Mouse (Mus musculus) frontal cortex, postnatal 36 days (tissue): Measurements from ENCODE around the gene Extl1.

ENCODE experiments used
- DNase-seq, 2 experiments: peaks; one replicate each; pipeline ENCODE4 v3.0.0; 2022; ENCODE audit warnings: low spot score in 2 of 2

Gene Extl1

GRCm38 (mm10) chr4:134314081-134314655, 69.5 kb downstream of the Extl1 start:
- DNase-seq, result no peak

- DNase-seq, result no peak
Measured at GRCm38 (mm10) chr4:134312901-134313300, 70.7 kb downstream of the Extl1 start.

GRCm38 (mm10) chr4:134312341-134312740, 71.3 kb downstream of the Extl1 start:
- no peak for DNase-seq

GRCm38 (mm10) chr4:134311784-134312183, 71.9 kb downstream of the Extl1 start:
- DNase-seq, result no peak

DNA sequence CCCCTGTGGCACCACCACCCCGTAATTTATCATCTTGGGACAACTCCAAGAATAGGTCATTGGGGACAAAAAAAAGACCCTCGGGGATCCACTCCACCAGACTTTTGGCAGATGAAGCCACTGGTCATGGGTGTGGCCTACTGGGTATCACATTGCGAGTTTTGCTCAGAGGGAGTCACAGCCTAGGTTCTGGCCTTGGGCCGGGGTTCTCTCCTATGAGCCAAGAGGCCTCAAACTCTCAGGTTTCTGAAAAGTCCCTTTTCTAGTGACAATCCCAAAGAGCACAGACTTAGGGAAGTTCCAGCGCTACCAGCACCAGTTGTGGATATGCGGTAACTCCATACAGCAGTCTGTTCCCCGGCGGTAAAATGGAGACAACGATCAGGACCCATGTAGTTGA, 73.0 kb downstream of the Extl1 start:
- DNase-seq, result no peak

DNA sequence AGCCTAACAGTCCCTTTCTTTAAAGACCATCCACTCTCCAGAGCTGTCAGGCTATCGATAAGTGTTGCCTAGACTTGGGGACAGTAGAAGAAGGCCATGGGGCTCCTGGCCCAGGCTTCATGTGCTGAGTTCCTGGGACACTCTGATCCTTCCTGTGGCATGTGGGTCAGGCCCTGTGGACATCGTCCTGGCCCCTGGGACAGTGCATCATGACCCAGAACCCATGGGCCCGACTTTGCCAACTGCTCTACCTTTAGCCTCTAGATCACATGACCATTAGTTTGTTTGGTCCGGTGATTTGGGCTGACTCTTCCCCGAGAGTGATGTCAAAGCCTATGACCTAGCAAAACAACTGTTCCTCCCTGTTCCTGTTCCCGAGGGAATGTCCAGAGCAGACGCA, 73.5 kb downstream of the Extl1 start:
- DNase-seq, result no peak

DNA sequence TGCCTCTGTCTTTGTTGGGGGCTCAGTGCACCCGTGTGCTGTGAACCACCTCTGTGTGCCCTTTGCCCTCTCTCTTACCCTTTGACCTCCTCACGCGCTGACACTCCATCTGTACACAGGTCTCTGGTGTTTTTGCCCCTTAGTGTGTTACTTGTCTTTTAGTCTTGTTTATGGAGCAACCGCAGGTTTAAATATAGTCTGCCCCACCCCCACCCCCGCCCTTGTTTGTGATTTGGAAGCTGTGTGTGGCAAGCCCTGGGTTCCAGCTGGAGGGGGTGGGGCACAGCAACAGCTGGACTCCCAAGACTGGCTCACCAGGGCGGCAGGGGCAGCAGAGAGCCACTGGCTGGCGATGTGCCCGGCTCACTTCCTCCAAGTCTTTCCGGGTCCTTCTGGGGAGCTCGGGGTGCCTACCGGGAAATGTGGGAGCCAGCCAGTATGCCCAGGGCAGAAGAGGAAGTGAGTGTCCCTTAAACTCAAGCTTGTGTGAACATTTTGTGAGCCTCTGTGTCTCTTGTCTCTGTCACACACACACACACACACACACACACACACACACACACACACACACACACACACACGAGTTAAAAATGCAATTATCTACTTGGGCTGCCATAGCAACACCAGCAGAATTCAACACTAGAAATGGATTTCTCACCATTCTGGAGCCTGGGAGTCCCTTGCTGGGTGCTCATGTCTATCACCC, 76.1 kb downstream of the Extl1 start:
- DNase-seq, result peak; percentile 33

DNA sequence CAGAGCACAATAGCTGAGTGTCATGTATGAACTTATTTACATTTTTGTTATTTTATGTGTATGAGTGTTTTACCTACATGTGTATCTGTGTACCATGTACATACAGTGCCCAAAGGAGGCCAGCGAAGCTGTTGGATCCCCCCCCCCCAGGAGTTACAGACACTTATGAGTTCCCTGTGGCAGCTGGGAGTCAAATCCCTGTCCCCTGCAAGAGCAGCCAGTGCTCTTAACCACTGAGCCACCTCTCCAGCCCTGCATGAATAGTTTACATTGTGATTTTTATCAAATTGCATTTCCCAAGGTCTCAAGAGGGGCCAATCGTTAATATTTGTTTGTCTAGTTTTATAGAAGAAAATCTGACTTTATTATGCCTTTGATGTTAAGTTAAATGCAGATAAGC, 76.7 kb downstream of the Extl1 start:
- DNase-seq, result no peak
